Mouse (Mus musculus) adrenal gland, postnatal 14 days (tissue): Measurements from ENCODE around the gene Hist1h4n. TPM values are rescaled to one million over a fixed set of nuclear protein-coding genes. Genes with fewer than 3 reads are reported as not detected.
"Not testable (repeated sequence)": the region's sequence is repeated elsewhere in the genome, so short reads cannot be mapped to it uniquely, and the experiment has no call there.

ENCODE experiments used
- DNase-seq: peaks from one replicate; pipeline ENCODE4 v3.0.0; 2021; ENCODE audit warnings: mixed read lengths
- long read RNA-seq, 2 experiments: library from polyadenylated mRNA; stranded (forward); transcript quantifications; one replicate each; pipeline ENCODE4 v2.0.0; 2021
- total RNA-seq: library from RNA; stranded (reverse); gene quantifications from 2 replicates; pipeline ENCODE4 v1.2.3, GENCODE M21; 2021

The Hist1h4n gene
- total RNA-seq = 37.8 and 56.1 TPM in 2 replicates
- long read RNA-seq, experiment 1, partial matches to known transcripts = 0 of 2 reads
- long read RNA-seq, experiment 1, other reads (novel, unspliced or antisense) = 0 of 2 reads
- long read RNA-seq, experiment 2 = 0 reads

DNA sequence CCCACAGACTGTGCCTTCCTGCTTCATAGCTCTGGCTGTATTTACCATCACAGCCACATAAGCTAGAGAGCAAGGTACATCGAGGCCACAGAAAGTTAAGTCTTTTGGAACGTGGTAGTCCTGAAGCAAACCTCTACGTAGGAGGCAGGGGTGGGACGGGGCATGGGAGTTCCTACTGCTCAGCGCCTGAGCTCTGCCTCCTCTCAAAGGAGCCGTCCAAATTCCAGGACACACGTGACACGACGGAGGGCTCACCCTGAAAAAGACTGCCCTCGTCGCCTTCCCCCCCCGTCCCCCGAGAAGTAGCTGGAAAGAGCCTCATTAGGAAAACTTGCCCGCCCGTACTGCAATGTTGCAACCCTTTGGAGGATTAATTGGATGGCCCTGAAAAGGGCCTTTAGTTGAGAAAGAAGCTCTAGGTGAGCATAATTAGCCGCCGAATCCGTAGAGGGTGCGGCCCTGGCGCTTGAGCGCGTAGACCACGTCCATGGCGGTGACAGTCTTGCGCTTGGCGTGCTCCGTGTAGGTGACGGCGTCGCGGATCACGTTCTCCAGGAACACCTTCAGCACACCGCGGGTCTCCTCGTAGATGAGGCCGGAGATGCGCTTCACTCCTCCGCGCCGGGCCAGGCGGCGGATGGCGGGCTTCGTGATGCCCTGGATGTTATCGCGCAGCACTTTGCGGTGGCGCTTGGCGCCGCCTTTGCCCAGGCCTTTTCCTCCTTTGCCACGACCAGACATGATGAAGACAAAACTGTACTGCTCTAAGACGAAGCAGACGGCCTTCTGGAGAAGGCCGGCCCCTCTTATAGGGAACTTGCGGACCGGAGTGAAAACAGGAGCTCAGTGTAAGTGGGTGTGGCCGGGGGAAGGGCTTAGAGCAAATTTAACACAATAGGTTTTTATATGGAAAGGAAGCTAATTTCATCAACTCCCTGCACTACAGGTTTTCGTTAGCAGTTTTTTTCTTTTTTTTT, at the start of gene Hist1h4n:
Gene Hist1h4n (minus strand): TSS at position 779 of the 977 bp plus-strand sequence.
- peak; percentile 15 for DNase-seq

DNA sequence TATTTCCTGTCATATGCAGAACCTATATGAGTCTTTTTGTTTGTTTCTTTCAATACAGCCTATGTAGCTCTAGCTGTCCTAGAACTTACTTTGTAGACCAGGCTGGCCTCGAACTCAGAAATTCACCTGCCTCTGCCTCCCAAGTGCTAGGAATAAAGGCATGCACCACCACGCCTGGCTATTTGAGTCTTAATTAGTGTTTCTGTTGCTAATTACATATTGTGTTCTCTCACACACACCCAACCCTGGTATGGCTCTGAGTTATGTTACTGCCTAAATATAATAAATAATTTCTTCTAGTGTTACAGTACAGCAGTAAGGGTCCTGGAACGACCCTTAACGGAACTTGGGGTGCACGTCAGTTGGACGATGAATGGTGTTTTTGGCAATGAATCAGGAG, 48.7 kb upstream of the Hist1h4n start:
- no peak for DNase-seq

DNA sequence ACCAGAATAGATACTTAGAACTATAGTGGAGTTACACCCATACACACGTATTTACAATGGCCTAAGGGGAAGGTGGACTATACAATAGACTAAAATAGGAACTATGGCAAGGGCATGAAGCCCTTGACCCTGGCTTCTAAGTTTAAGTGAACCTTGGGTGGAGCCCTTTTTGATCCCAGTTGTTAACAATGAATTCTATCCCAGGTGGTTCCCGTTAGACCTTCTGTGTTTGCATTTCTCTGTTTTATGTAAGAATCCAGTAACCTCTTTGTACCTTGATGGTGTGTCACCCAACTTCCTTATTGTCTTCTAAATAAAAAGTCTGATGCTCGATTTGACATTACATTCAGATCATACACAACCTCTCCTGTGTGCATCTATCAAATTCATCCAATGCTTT, 33.5 kb upstream of the Hist1h4n start:
- not testable (repeated sequence) for DNase-seq

GRCm38 (mm10) chr13:21861608-21862007, 29.6 kb upstream of the Hist1h4n start:
- DNase-seq = no peak

DNA sequence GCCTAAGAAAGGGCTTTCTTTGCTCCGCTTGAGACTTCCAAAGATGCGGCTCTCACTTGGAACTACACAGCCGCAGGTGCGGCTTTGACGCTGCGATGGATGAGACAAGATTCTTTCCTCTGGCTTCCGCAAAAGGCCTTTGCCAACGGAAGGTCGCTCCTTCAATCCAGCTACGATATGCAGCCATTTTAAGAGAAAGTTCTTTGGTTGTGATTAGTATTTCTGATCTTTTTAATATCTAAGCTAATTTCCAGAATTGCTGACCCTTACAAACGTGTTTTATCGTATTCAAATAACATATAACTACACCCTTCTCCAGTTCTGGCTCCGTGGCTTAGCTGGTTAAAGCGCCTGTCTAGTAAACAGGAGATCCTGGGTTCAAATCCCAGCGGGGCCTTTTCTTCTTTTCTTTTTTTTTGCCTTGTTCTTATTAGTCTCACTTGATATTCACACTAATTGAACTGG, 23.7 kb upstream of the Hist1h4n start:
- peak; percentile 26 for DNase-seq

DNA sequence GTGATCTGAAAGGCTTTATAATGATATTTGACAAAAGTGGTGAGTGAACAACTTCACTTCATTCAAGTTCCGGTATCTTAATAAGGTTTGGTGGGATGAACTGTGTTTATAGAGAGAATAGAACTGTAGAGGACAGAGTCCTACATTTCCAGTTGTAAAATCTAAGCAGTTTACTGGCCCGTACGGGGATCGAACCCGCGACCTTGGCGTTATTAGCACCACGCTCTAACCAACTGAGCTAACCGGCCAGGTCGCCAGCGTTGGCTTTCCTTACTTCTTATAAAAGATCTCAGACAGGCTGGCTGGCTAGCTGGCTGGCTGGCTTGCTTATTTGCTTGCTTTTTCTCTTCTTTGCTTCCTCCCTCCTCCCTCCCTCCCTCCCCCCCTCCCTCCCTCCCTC, 23.1 kb upstream of the Hist1h4n start:
- peak; percentile 56 for DNase-seq

GRCm38 (mm10) chr13:21852215-21852945, 20.4 kb upstream of the Hist1h4n start:
- DNase-seq = peak; percentile 24

GRCm38 (mm10) chr13:21850696-21851095, 18.7 kb upstream of the Hist1h4n start:
- not testable (repeated sequence) for DNase-seq

DNA sequence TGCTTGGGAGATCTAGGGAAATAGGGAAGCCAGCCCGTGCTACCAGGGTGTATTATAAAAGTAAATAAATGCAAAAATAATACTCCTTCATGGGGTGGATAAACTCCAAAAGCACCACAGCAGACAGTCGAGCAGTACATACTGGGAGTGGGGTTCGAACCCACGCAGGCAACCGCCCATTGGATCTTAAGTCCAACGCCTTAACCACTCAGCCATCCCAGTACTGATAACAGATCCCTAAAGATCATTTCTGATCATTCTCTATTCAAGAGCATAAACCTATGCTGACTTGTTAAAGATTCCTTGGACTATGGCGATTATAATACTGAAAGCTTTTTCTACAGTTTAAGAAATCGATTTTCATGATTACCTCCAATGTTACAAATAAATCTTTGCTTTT, 15.9 kb upstream of the Hist1h4n start:
- DNase-seq = no peak

DNA sequence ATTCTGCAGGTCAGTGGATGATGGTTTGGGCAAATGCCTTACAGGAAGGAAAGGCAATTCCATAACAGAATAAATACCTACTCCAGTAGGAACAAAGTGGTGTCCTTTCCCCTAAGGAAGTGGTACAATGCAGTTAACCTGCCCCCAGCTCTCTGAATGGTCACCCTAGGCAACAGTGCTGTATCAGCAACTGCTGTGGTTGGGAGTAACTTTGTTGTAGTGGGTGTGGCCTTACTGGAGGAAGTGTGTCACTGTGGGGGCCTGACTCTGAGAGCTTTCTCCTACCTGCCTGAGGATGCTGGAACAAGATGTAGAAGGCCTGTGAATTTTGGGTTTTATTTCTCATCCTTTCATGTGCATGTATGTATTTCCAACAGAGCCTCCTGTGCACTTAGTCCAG, 14.4 kb upstream of the Hist1h4n start:
- DNase-seq = not testable (repeated sequence)

DNA sequence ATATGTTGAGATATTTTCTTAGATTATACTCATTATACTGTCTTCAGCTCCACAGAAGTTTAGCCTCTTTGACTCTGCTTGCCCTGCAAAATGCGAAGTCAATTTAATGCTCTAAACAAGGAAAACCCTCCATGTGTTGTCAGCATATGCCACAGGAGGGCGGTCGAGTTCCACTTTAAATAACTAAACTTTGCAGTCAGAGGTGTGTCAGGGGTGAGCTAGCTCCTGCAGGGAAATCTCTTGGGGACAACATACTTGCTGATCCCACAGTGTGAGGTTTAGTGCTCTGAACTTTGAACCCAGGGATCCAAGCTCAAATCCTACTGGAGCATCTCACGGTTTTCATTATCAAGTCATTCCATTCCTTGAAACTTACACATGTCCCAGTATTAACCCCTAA, 8.5 kb upstream of the Hist1h4n start:
- not testable (repeated sequence) for DNase-seq

DNA sequence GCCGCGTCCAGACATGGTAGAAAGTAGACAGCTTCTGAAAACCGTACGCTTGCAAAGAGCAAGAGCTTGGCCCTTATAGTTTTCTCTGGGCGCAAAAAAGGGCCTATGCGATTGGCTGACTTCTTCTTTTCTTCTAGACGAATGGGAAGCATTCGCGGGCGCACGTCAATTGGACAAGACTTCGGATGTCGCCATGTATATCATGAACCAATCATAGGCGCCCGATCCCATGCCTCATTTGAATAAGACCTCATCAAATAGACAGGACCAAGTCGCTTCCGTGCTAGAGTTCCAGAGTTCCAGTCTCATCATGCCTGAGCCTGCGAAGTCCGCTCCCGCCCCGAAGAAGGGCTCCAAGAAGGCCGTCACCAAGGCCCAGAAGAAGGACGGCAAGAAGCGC, 1.5 kb upstream of the Hist1h4n start, which contains the start of the genes Hist1h2ap and Hist1h2br:
Gene Hist1h2ap (minus strand): TSS at position 47 of the 400 bp plus-strand sequence.
Gene Hist1h2br (plus strand): TSS at position 283 of the 400 bp plus-strand sequence.
- DNase-seq = not testable (repeated sequence)

DNA sequence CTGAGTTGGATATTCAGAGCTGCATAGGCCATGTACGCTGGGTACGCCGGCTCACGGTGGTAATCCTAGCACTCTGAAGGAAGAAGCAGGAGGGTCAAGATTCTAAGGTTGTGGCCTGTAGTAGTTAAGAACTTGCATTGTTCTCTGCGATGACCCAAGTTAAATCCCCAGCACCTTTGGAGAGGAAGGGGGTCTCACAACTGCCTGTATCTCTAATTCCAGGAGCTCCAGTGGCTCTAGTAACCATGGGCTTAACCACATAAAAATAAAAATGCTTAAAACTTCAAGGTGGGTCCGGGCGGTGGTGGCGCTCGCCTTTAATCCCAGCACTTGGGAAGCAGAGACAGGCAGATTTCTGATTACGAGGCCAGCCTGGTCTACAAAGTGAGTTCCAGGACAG, 1.7 kb downstream of the Hist1h4n start:
- DNase-seq = no peak

DNA sequence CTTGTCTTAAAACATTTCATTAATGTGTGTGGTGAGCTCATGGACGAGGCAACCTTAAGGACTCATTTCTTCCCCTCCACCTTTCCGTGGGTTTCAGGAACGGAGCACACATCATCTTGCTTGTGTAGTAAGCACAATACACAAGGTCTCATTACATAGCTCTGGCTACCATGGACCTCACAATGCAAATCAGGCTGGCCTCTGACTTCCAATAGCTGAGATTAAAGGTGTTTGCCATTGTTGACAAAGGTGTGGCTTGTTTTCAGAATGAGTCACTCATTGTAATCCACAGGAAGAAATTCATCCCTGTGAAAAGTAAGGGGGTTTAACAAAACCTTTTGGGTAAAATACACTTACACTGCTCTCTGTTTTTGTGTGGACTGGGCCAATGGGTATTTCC, 3.5 kb downstream of the Hist1h4n start:
- DNase-seq = no peak

DNA sequence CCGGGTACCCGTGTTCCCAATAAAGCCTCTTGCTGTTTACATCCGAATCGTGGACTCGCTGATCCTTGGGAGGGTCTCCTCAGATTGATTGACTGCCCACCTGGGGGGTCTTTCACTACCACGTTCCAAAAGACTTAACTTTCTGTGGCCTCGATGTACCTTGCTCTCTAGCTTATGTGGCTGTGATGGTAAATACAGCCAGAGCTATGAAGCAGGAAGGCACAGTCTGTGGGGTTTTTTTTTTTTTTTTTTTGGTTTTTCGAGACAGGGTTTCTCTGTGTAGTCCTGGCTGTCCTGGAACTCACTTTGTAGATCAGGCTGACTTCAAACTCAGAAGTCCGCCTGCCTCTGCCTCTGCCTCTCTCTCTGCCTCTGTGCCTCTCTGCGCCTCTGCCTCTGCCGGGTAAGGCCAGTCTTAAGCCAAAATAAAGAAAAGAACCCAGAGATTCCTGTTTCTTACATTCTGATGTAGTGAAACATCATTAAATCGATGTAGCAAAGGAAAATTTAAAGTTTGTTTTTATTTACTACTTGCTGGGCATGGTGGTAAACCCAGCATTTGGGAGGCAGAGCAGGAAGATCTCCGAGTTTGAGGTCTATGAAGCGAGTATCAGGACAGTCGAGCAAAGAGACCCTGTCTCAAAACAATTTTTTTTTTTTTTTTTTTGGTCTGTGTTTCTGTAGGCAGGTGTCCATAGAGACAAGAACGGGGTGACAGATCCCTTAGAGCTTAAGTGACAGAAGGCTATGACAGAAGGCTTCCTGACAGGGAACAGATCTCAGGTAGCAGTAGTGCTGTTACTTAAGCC, 11.7 kb downstream of the Hist1h4n start:
- not testable (repeated sequence) for DNase-seq

- DNase-seq = peak; percentile 9
Measured at GRCm38 (mm10) chr13:21812092-21812491, 19.9 kb downstream of the Hist1h4n start.

DNA sequence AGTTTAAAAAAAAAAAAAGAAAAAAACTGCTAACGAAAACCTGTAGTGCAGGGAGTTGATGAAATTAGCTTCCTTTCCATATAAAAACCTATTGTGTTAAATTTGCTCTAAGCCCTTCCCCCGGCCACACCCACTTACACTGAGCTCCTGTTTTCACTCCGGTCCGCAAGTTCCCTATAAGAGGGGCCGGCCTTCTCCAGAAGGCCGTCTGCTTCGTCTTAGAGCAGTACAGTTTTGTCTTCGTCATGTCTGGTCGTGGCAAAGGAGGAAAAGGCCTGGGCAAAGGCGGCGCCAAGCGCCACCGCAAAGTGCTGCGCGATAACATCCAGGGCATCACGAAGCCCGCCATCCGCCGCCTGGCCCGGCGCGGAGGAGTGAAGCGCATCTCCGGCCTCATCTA, 20.5 kb downstream of the Hist1h4n start, which contains the start of gene Hist1h4m:
Gene Hist1h4m (plus strand): TSS at position 208 of the 400 bp plus-strand sequence.
- DNase-seq = peak; percentile 53

DNA sequence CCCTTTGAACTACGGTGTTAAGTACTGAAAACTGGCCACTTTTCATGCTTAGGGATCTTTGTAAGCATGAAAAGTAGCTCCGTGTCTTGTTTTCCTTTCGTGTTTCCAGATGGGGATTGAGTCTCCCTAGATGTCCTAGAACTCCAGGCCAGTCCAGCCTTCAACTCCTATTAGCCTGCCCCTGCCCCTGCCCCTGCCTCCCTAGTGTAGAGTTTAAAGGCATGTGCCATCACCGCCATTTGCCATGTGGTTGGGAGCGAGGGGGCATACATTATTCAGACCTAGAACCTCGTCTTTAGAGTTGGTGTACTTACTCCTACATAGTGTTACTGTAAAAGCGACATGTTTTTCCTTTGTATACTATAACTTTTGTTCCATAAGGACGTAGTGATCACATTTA, 20.9 kb downstream of the Hist1h4n start:
- DNase-seq = not testable (repeated sequence)

GRCm38 (mm10) chr13:21810073-21810472, 21.9 kb downstream of the Hist1h4n start, which contains the start of the genes Hist1h2bq and Hist1h2ao:
Gene Hist1h2bq (minus strand): TSS chr13:21810197.
Gene Hist1h2ao (plus strand): TSS chr13:21810465.
- not testable (repeated sequence) for DNase-seq

- not testable (repeated sequence) for DNase-seq
Measured at GRCm38 (mm10) chr13:21803058-21803457, 28.9 kb downstream of the Hist1h4n start.

DNA sequence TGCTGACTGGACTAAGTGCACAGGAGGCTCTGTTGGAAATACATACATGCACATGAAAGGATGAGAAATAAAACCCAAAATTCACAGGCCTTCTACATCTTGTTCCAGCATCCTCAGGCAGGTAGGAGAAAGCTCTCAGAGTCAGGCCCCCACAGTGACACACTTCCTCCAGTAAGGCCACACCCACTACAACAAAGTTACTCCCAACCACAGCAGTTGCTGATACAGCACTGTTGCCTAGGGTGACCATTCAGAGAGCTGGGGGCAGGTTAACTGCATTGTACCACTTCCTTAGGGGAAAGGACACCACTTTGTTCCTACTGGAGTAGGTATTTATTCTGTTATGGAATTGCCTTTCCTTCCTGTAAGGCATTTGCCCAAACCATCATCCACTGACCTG, 34.8 kb downstream of the Hist1h4n start:
- DNase-seq = not testable (repeated sequence)
